In the genomic region with DNA sequence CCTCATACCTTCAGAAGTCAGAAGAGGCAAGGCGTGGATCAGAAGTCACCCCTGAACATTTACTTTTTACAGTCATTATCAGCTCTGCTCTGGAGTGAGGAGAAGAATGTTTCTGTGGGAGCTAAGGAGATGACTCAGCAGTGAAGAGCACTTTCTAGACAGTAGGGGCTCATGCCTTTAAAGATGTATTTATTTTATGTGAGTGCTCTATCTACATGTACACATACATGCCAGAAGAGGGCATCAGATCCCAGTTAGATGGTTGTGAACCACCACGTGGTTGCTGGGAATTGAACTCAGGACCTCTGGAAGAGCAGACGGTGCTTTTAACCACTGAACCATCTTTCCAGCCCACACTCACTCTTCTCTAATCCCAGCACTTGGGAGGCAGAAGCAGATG, we compare ENCODE assay signal across 23 mouse cellular contexts. TPM values are rescaled to one million over a fixed set of nuclear protein-coding genes. Genes with fewer than 3 reads are reported as not detected.
DNase-seq lines count a peak whose midpoint lies in the region; ATAC-seq and TF ChIP-seq lines count a peak whose summit lies in the region.
"Had no signal": no experiment of that assay in that cellular context is flagged by ENCODE, and none has a peak within 500 bp of the region (broad histone marks: within the 10 kb centered on the region; RNA-seq: fewer than 3 reads in every experiment).

No protein-coding gene starts in this region.

- no peaks in the 10 kb centered on the region for H3K27me3 ChIP-seq in kidney, postnatal 0 days (ENCODE audit: insufficient read depth, low read length)
- H3K27me3 ChIP-seq in midbrain, postnatal 0 days (ENCODE audit: insufficient read depth, low read length): no peaks in the 10 kb centered on the region
- no peaks in the 10 kb centered on the region for H3K27me3 ChIP-seq in midbrain, embryonic 13.5 days
- H3K27me3 ChIP-seq: forebrain, embryonic 13.5 days; limb, embryonic 15.5 days; neural tube, embryonic 13.5 days had no signal

- H3K9ac ChIP-seq in kidney, postnatal 0 days (ENCODE audit: low read depth, low read length): no peak overlapping the region
- H3K9ac ChIP-seq in midbrain, postnatal 0 days (replicated peaks; ENCODE audit: low read length, poor library complexity, severe bottlenecking): no peak overlapping the region
- H3K9ac ChIP-seq in midbrain, embryonic 13.5 days (replicated peaks): no peak overlapping the region
- H3K9ac ChIP-seq: forebrain, embryonic 13.5 days; hindbrain, embryonic 12.5 days; limb, embryonic 15.5 days; neural tube, embryonic 13.5 days had no signal

- DNase-seq in kidney, postnatal 0 days (ENCODE audit: low spot score): no peak
- DNase-seq in kidney, adult 9 months: no peak
- DNase-seq in midbrain, postnatal 0 days (ENCODE audit: low spot score): no peak
- no peak for DNase-seq in left cerebral cortex, adult 2 months (ENCODE audit: extremely low spot score in 1 of 2, low spot score in 2 of 2)
- DNase-seq in right cerebral cortex, postnatal 25 days: no peak
- DNase-seq: adrenal gland, postnatal 10 days; B cell, adult 2 months; cerebellum, adult 11-12 months; cerebellum, postnatal 25 days; gastrocnemius, postnatal 14 days; heart, postnatal 10 days had no signal

- intact Hi-C loops in left cerebral cortex, adult 2 months (cut with DNase I): no loop called here

- TF ChIP-seq CTCF in kidney, postnatal 0 days (IDR thresholded peaks at IDR 0.05; ENCODE audit: low read depth): 0 out of 2 replicates have a peak, but pooled peaks have one; percentile 12
- 0 out of 2 replicates have a peak, but pooled peaks have one; percentile 6 for TF ChIP-seq CTCF in midbrain, postnatal 0 days (IDR thresholded peaks at IDR 0.05)
- TF ChIP-seq CTCF in left cerebral cortex, adult 2 months (IDR thresholded peaks at IDR 0.05): no peak

- peaks cover 22% of the 10 kb centered on the region for H3K36me3 ChIP-seq in kidney, postnatal 0 days (ENCODE audit: insufficient read depth, low read length)
- H3K36me3 ChIP-seq in midbrain, postnatal 0 days (ENCODE audit: insufficient read depth, low read length): peaks cover 13% of the 10 kb centered on the region
- H3K36me3 ChIP-seq in midbrain, embryonic 13.5 days: peaks cover 38% of the 10 kb centered on the region

- no peak overlapping the region for H3K4me3 ChIP-seq in kidney, postnatal 0 days (replicated peaks; ENCODE audit: low read depth, low read length)
- H3K4me3 ChIP-seq in midbrain, postnatal 0 days (ENCODE audit: low read depth, low read length): no peak overlapping the region
- H3K4me3 ChIP-seq in midbrain, embryonic 13.5 days (replicated peaks): no peak overlapping the region
- H3K4me3 ChIP-seq in left cerebral cortex, adult 2 months: no peak overlapping the region
- H3K4me3 ChIP-seq: forebrain, embryonic 13.5 days; heart, embryonic 10.5 days; hindbrain, embryonic 12.5 days; limb, embryonic 15.5 days; neural tube, embryonic 13.5 days had no signal

- H3K4me2 ChIP-seq in kidney, postnatal 0 days (ENCODE audit: low read length): no peak overlapping the region
- H3K4me2 ChIP-seq in midbrain, postnatal 0 days (ENCODE audit: low read depth, low read length, poor library complexity, severe bottlenecking): no peak overlapping the region
- no peak overlapping the region for H3K4me2 ChIP-seq in midbrain, embryonic 13.5 days (replicated peaks)
- H3K4me2 ChIP-seq: forebrain, embryonic 13.5 days; hindbrain, embryonic 12.5 days; limb, embryonic 15.5 days; neural tube, embryonic 13.5 days had no signal

- H3K9me3 ChIP-seq in kidney, postnatal 0 days (replicated peaks; ENCODE audit: low read length): no peaks in the 10 kb centered on the region
- H3K9me3 ChIP-seq in midbrain, postnatal 0 days (ENCODE audit: low read length): no peaks in the 10 kb centered on the region
- H3K9me3 ChIP-seq in midbrain, embryonic 13.5 days: no peaks in the 10 kb centered on the region
- H3K9me3 ChIP-seq: forebrain, embryonic 13.5 days; G1E; heart, embryonic 10.5 days; hindbrain, embryonic 12.5 days; limb, embryonic 15.5 days; neural tube, embryonic 13.5 days had no signal

- no peaks in the 10 kb centered on the region for H3K4me1 ChIP-seq in kidney, postnatal 0 days (replicated peaks; ENCODE audit: insufficient read depth, low read length)
- H3K4me1 ChIP-seq in midbrain, postnatal 0 days (ENCODE audit: insufficient read depth, low read length): no peaks in the 10 kb centered on the region
- H3K4me1 ChIP-seq in midbrain, embryonic 13.5 days (replicated peaks): no peaks in the 10 kb centered on the region
- H3K4me1 ChIP-seq: forebrain, embryonic 13.5 days; heart, embryonic 10.5 days; hindbrain, embryonic 12.5 days; limb, embryonic 15.5 days; neural tube, embryonic 13.5 days had no signal

- ATAC-seq in kidney, postnatal 0 days (replicated peaks; ENCODE audit: low FRiP score, low read depth): no peak
- no peak for ATAC-seq in midbrain, postnatal 0 days (ENCODE audit: low FRiP score)
- no peak for ATAC-seq in midbrain, embryonic 13.5 days
- ATAC-seq in common myeloid progenitor, adult 5-6 weeks (replicated peaks; ENCODE audit: low read depth, poor library complexity, severe bottlenecking): peak; percentile 55; the same call in 1 of the 2 replicates
- ATAC-seq in activated CD4-positive, CD25-positive, alpha-beta regulatory T cell, adult 4 months: no peak
- ATAC-seq: forebrain, embryonic 13.5 days; inflammation-experienced regulatory T-cells, adult 6 months had no signal

- no peak overlapping the region for H3K27ac ChIP-seq in kidney, postnatal 0 days
- no peak overlapping the region for H3K27ac ChIP-seq in midbrain, postnatal 0 days (ENCODE audit: low read depth, low read length)
- H3K27ac ChIP-seq in midbrain, embryonic 13.5 days: no peak overlapping the region
- H3K27ac ChIP-seq in left cerebral cortex, adult 2 months: no peak overlapping the region
- H3K27ac ChIP-seq: forebrain, embryonic 13.5 days; heart, embryonic 10.5 days; hindbrain, embryonic 12.5 days; limb, embryonic 15.5 days; neural tube, embryonic 13.5 days had no signal

- 64% methylated on average over 3 of the region's 3 CpGs for WGBS in kidney, postnatal 0 days
- 78% methylated on average over 3 of the region's 3 CpGs for WGBS in midbrain, postnatal 0 days
- 82% methylated on average over 3 of the region's 3 CpGs for WGBS in midbrain, embryonic 13.5 days

RNA-seq across cellular contexts. Expression of gene Esrp2, which starts 9.7 kb away (rescaled TPM):
- polyA plus RNA-seq in kidney, postnatal 0 days (2015; fragmentation: Nextera tagmentation; extraction: Ambion mirVana): 21.0 and 21.2 TPM in 2 replicates
- total RNA-seq in midbrain, postnatal 0 days (2014; rRNA removed): 0.77 TPM in 1 of 2 replicates, not detected in the other
- polyA plus RNA-seq in midbrain, postnatal 0 days (2015; fragmentation: Nextera tagmentation; extraction: Ambion mirVana): 0.31 TPM in 1 of 2 replicates, not detected in the other
- 0.09 TPM in 1 of 2 replicates, not detected in the other for polyA plus RNA-seq in midbrain, embryonic 13.5 days (2015; fragmentation: Nextera tagmentation; extraction: Ambion mirVana)
- not detected in 2 replicates for total RNA-seq in common myeloid progenitor, adult 5-6 weeks (2017)
- total RNA-seq in left cerebral cortex, adult 2 months (2021): under 1 TPM in 1 of 2 experiments, not detected in 1; 0.41 TPM
- polyA plus RNA-seq in activated CD4-positive, CD25-positive, alpha-beta regulatory T cell, adult 4 months (2017; shearing (Covaris generic)): under 1 TPM in 1 of 2 experiments, not detected in 1; 0.20 TPM
- total RNA-seq: G1E; gastrocnemius, postnatal 14 days; left cerebral cortex, postnatal 25 days; megakaryocyte, adult 5-6 weeks had no signal
- polyA plus RNA-seq: G1E had no signal

RNA-seq across cellular contexts. Expression of gene Pla2g15, which starts 23.1 kb away (rescaled TPM):
- polyA plus RNA-seq in kidney, postnatal 0 days (2015; fragmentation: Nextera tagmentation; extraction: Ambion mirVana): 8.1 and 9.8 TPM in 2 replicates
- 21.3 and 22.5 TPM in 2 replicates for total RNA-seq in midbrain, postnatal 0 days (2014; rRNA removed)
- polyA plus RNA-seq in midbrain, postnatal 0 days (2015; fragmentation: Nextera tagmentation; extraction: Ambion mirVana): 16.7 and 18.7 TPM in 2 replicates
- 16.8 and 18.4 TPM in 2 replicates for polyA plus RNA-seq in midbrain, embryonic 13.5 days (2015; fragmentation: Nextera tagmentation; extraction: Ambion mirVana)
- 11.2 and 13.3 TPM in 2 replicates for total RNA-seq in common myeloid progenitor, adult 5-6 weeks (2017)
- total RNA-seq in left cerebral cortex, adult 2 months (2021): 10 to 100 TPM; 24.4 to 24.8 TPM
- polyA plus RNA-seq in activated CD4-positive, CD25-positive, alpha-beta regulatory T cell, adult 4 months (2017; shearing (Covaris generic)): 1 to 10 TPM; 1.9 to 4.0 TPM

RNA-seq across cellular contexts. Expression of gene Slc7a6, which starts 41.6 kb away (rescaled TPM):
- polyA plus RNA-seq in kidney, postnatal 0 days (2015; fragmentation: Nextera tagmentation; extraction: Ambion mirVana): 61.0 and 61.6 TPM in 2 replicates
- total RNA-seq in midbrain, postnatal 0 days (2014; rRNA removed): 37.1 and 44.3 TPM in 2 replicates
- polyA plus RNA-seq in midbrain, postnatal 0 days (2015; fragmentation: Nextera tagmentation; extraction: Ambion mirVana): 40.2 and 41.7 TPM in 2 replicates
- 76.0 and 81.0 TPM in 2 replicates for polyA plus RNA-seq in midbrain, embryonic 13.5 days (2015; fragmentation: Nextera tagmentation; extraction: Ambion mirVana)
- 24.0 and 28.2 TPM in 2 replicates for total RNA-seq in common myeloid progenitor, adult 5-6 weeks (2017)
- 10 to 100 TPM; 24.9 to 26.5 TPM for total RNA-seq in left cerebral cortex, adult 2 months (2021)
- polyA plus RNA-seq in activated CD4-positive, CD25-positive, alpha-beta regulatory T cell, adult 4 months (2017; shearing (Covaris generic)): 10 to 100 TPM; 26.2 to 33.6 TPM

Comparison
In these comparisons a context has a peak if more than half of its experiments do, and no peak if none do; other contexts are left out.
1. RNA of gene Esrp2, which starts 9.7 kb away (polyA plus RNA-seq): 21.0 to 21.2 TPM in kidney, postnatal 0 days; 0.31 TPM in midbrain, postnatal 0 days, 0.20 TPM in activated CD4-positive, CD25-positive, alpha-beta regulatory T cell, adult 4 months and 0.09 TPM in midbrain, embryonic 13.5 days; every median in the first group is over 10 times any median in the second.